Mouse (Mus musculus) megakaryocyte, embryonic 14.5 days (primary cell): ENCODE data around the gene Samd4b.

ENCODE experiments used
- FLI1 ChIP-seq: IDR thresholded peaks from 2 replicates; pipeline ENCODE4 v1.6.1; 2012; ENCODE audit warnings: low read length, inconsistent platforms, mixed read lengths
- GATA1 ChIP-seq: IDR thresholded peaks from 3 replicates; pipeline ENCODE4 v1.6.1; 2012; ENCODE audit warnings: mixed read lengths, low read length, inconsistent platforms, borderline replicate concordance

- TF ChIP-seq GATA1: no peak
- no peak for TF ChIP-seq FLI1
Measured at GRCm38 (mm10) chr7:28356981-28357380, 241.0 kb downstream of the Samd4b start.
